Mouse (Mus musculus) midbrain, embryonic 15.5 days (tissue): ENCODE data around the gene Igtp. TPM values are rescaled to one million over a fixed set of nuclear protein-coding genes. Genes with fewer than 3 reads are reported as not detected.
"Not testable (repeated sequence)": the region's sequence is repeated elsewhere in the genome, so short reads cannot be mapped to it uniquely, and the experiment has no call there.

Experiments
- ATAC-seq: fragments of 200-750 bp; cut with Nextera tagmentation; replicated peaks from 2 replicates; pipeline ENCODE4 v1.8.0; 2017; ENCODE audit warnings: moderate TSS enrichment
- H3K27ac ChIP-seq: fragments of 300-500 bp; sonication (generic); 2 replicates; pipeline ENCODE4 v1.5.1; 2015; ENCODE audit warnings: mild to moderate bottlenecking, inconsistent platforms
- H3K27me3 ChIP-seq: fragments of 300-500 bp; sonication (generic); replicated peaks from 2 replicates; pipeline ENCODE4 v1.6.1; 2015; ENCODE audit warnings: inconsistent platforms
- H3K36me3 ChIP-seq: fragments of 300-500 bp; sonication (generic); replicated peaks from 2 replicates; pipeline ENCODE4 v1.6.1; 2015; ENCODE audit warnings: inconsistent platforms
- H3K4me1 ChIP-seq: fragments of 300-500 bp; sonication (generic); 2 replicates; pipeline ENCODE4 v1.6.1; 2015; ENCODE audit warnings: inconsistent platforms
- H3K4me2 ChIP-seq: fragments of 300-500 bp; sonication (generic); 2 replicates; pipeline ENCODE4 v1.6.1; 2015; ENCODE audit warnings: inconsistent platforms, mild to moderate bottlenecking, moderate library complexity
- H3K4me3 ChIP-seq: fragments of 300-500 bp; sonication (generic); 2 replicates; pipeline ENCODE4 v1.5.1; 2015; ENCODE audit warnings: mild to moderate bottlenecking, inconsistent platforms
- H3K9ac ChIP-seq: fragments of 300-500 bp; sonication (generic); 2 replicates; pipeline ENCODE4 v1.6.1; 2015; ENCODE audit warnings: mild to moderate bottlenecking, inconsistent platforms
- H3K9me3 ChIP-seq: fragments of 300-500 bp; sonication (generic); 2 replicates; pipeline ENCODE4 v1.6.1; 2016; ENCODE audit warnings: inconsistent platforms
- WGBS: fragments of 180-500 bp; shearing (Covaris S2); methylation state at CpG from one replicate; pipeline ENCODE4 v1.1.7; 2015; ENCODE audit warnings: mixed read lengths; 5-methylcytosine and 5-hydroxymethylcytosine counted together
- polyA plus RNA-seq: library from polyadenylated mRNA; unstranded; fragments of >200 nt; fragmentation: Nextera tagmentation; extraction: Ambion mirVana; gene quantifications from 2 replicates; pipeline ENCODE4 v1.2.1, GENCODE M21; 2015

Igtp gene
- polyA plus RNA-seq = 1.3 and 1.9 TPM in 2 replicates

DNA sequence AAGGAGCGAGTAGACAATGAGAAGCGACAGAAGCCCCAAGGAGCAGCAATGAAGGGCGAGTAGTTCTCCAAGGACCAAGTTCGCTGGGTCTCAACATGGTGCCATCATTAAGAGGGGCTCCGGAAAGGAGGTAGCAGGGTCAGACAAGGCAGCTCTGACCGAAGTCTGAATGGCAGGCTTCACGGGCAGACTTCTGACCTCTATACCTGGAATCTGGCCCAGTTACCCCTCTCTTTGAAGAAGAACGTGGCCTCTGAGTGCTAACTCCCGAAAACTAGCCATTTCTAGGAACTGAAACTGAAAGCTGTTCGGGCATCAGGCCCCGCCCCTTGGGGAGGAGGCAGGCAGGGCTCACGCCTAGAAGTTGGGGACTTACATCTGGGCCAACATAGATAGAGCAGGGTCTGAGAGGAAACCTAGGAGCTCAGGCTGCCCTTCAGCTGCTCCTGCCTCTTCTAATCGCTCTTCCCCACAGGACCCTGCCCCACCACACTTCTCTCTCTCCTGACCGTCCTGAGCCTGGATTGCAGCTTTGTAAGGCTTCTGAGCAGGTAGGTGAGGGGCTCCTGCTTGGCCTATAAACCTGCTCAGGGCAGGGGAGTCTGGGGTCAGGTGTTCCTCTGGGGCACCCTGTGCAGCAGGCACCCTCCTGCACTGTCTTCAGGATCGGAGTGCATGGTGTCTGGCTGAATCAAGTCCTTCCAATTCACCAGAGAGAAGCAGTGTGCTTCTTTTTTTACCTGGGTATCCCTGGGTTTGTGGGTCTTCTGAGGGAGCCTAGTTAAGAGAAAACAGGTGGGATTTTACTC, at the start of gene Igtp, which contains the start of gene Irgm2:
Igtp (plus strand) TSS at position 328 of the 809 bp plus-strand sequence.
Irgm2 (plus strand) TSS at position 390 of the 809 bp plus-strand sequence.
- Histone ChIP-seq H3K4me2 (peak within 1 kb of the TSS; percentile 54), H3K9ac (0 out of 2 replicates have a peak within 1 kb of the TSS, but pooled peaks have one; percentile 12), H3K4me3 (peak within 1 kb of the TSS; percentile 38)
- not testable (repeated sequence) for H3K9me3 ChIP-seq, H3K36me3 ChIP-seq, ATAC-seq, H3K27me3 ChIP-seq, H3K27ac ChIP-seq, H3K4me1 ChIP-seq
- 11% methylated on average over 15 of the region's 15 CpGs for WGBS

GRCm38 (mm10) chr11:58155458-58155857, 43.9 kb upstream of the Igtp start:
- Histone ChIP-seq H3K27ac (no peak overlapping the region), H3K4me1 (no peaks in the 10 kb centered on the region), H3K9ac (no peak overlapping the region), H3K27me3 (no peaks in the 10 kb centered on the region), H3K4me3 (no peak overlapping the region), H3K36me3 (peaks cover 47% of the 10 kb centered on the region), H3K4me2 (no peak overlapping the region), H3K9me3 (no peaks in the 10 kb centered on the region)
- 95% methylated on average over 9 of the region's 9 CpGs for WGBS
- ATAC-seq = no peak

DNA sequence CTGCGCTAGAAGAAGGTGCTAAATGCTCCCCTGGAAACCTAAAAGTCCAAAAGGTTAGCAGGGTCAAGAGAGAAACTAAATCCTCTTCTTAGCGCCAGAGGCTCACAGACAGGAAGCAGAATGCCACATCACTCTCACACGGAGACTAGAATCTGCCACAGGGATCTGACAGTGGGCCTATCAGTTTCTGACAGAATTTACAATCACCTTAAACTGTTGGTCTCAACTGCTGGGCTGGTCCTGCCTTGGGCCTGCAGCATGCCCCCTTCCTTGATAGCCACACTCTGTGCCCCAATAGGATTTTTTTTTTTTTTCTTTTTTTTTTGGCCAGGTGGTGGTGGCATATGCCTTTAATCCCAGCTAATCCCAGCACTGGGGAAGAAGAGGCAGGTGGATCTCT, 42.5 kb upstream of the Igtp start:
- Histone ChIP-seq H3K4me1 (no peaks in the 10 kb centered on the region), H3K27ac (no peak overlapping the region), H3K4me2 (no peak overlapping the region), H3K27me3 (no peaks in the 10 kb centered on the region), H3K9ac (no peak overlapping the region), H3K36me3 (peaks cover 40% of the 10 kb centered on the region), H3K4me3 (no peak overlapping the region), H3K9me3 (no peaks in the 10 kb centered on the region)
- WGBS = 92% methylated on average over 3 of the region's 3 CpGs
- ATAC-seq = no peak

DNA sequence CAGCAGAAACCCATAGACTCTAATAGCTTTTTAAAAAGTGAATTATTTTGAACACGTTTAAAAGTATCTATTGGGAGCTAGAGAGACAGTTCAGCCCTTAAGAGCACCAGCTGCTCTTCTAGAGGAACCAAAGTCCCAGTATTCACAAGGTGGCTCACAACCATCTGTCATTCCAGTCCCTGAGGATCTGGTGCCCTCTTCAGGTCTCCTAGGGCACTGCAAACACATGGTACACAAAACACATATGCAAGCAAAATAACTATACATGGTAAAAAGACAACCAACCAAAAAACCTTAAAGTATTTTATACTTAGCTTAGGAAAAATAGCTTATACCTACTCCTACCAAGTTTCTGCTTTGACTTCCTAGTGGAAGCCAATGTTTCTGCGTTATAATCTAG, 34.3 kb upstream of the Igtp start:
- Histone ChIP-seq H3K4me1 (peaks cover 9% of the 10 kb centered on the region), H3K36me3 (peaks cover 26% of the 10 kb centered on the region), H3K4me3 (no peak overlapping the region), H3K4me2 (no peak overlapping the region), H3K9ac (no peak overlapping the region), H3K27ac (no peak overlapping the region), H3K27me3 (no peaks in the 10 kb centered on the region), H3K9me3 (no peaks in the 10 kb centered on the region)
- 92% methylated on average over 2 of the region's 2 CpGs for WGBS
- ATAC-seq = no peak

GRCm38 (mm10) chr11:58167822-58168166, 31.6 kb upstream of the Igtp start:
- H3K9me3 ChIP-seq = no peaks in the 10 kb centered on the region
- H3K4me1 ChIP-seq = peaks cover 21% of the 10 kb centered on the region
- peak overlapping the region; percentile 87 for H3K4me3 ChIP-seq
- H3K27me3 ChIP-seq = no peaks in the 10 kb centered on the region
- H3K4me2 ChIP-seq = peak overlapping the region; percentile 67
- no peak for ATAC-seq
- WGBS = under 1% methylated on average over 8 of the region's 8 CpGs
- H3K36me3 ChIP-seq = peaks cover 16% of the 10 kb centered on the region
- H3K9ac ChIP-seq = peak overlapping the region; percentile 73
- H3K27ac ChIP-seq = peak overlapping the region; percentile 73

- 1% methylated on average over 71 of the region's 71 CpGs for WGBS
- peak within 1 kb of the TSS; percentile 87 for H3K4me3 ChIP-seq
- H3K9me3 ChIP-seq = no peaks in the 10 kb centered on the region
- H3K36me3 ChIP-seq = peaks cover 16% of the 10 kb centered on the region
- H3K27me3 ChIP-seq = no peaks in the 10 kb centered on the region
- H3K9ac ChIP-seq = peak within 1 kb of the TSS; percentile 73
- H3K4me2 ChIP-seq = peak within 1 kb of the TSS; percentile 67
- peak within 1 kb of the TSS; percentile 73 for H3K27ac ChIP-seq
- peaks cover 22% of the 10 kb centered on the region for H3K4me1 ChIP-seq
- peak; percentile 83 for ATAC-seq
Observed at GRCm38 (mm10) chr11:58168167-58168915, 31.0 kb upstream of the Igtp start, which contains the start of gene Gemin5. Gene Gemin5, minus strand, starts transcription at chr11:58168539.

- H3K27me3 ChIP-seq = no peaks in the 10 kb centered on the region
- H3K36me3 ChIP-seq = peaks cover 25% of the 10 kb centered on the region
- H3K4me3 ChIP-seq = no peak overlapping the region
- H3K9ac ChIP-seq = no peak overlapping the region
- no peak overlapping the region for H3K27ac ChIP-seq
- peaks cover 22% of the 10 kb centered on the region for H3K4me1 ChIP-seq
- WGBS = 93% methylated on average over 4 of the region's 4 CpGs
- no peaks in the 10 kb centered on the region for H3K9me3 ChIP-seq
- no peak overlapping the region for H3K4me2 ChIP-seq
- no peak for ATAC-seq
Observed at GRCm38 (mm10) chr11:58169666-58170065, 29.7 kb upstream of the Igtp start.

- H3K4me1 ChIP-seq = peaks cover 22% of the 10 kb centered on the region
- peak within 1 kb of the TSS; percentile 79 for H3K27ac ChIP-seq
- peak; percentile 75 for ATAC-seq
- H3K36me3 ChIP-seq = peaks cover 27% of the 10 kb centered on the region
- under 1% methylated on average over 34 of the region's 34 CpGs for WGBS
- peak within 1 kb of the TSS; percentile 63 for H3K4me2 ChIP-seq
- H3K27me3 ChIP-seq = no peaks in the 10 kb centered on the region
- peak within 1 kb of the TSS; percentile 66 for H3K9ac ChIP-seq
- no peaks in the 10 kb centered on the region for H3K9me3 ChIP-seq
- H3K4me3 ChIP-seq = peak within 1 kb of the TSS; percentile 91
Observed at GRCm38 (mm10) chr11:58171459-58172091, 27.8 kb upstream of the Igtp start, which contains the start of gene Mrpl22. Gene Mrpl22, plus strand, starts transcription at chr11:58171661.

DNA sequence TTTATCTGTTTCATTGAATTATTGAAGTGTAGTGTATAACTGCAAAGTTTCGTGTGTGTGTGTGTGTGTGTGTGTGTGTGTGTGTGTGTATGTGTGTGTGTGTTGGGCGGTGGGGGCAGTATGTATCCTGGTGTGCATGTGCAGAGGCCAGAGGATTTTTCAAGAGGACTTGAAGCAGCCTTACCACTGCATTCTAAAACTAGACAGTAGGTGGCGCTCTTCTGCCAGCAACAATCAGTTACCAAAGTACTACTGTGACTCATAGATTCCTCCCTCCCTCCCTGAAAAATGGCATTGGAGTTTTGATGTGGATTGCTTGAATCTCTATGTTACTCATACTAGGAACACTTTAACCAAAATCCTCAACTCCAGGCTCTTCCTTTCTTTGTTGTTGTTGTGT, 19.8 kb upstream of the Igtp start:
- H3K27ac ChIP-seq = no peak overlapping the region
- no peak overlapping the region for H3K4me3 ChIP-seq
- H3K9ac ChIP-seq = no peak overlapping the region
- H3K36me3 ChIP-seq = peaks cover 32% of the 10 kb centered on the region
- H3K27me3 ChIP-seq = no peaks in the 10 kb centered on the region
- ATAC-seq = no peak
- H3K4me1 ChIP-seq = no peaks in the 10 kb centered on the region
- no peak overlapping the region for H3K4me2 ChIP-seq
- 20% methylated on average over 3 of the region's 3 CpGs for WGBS
- H3K9me3 ChIP-seq = no peaks in the 10 kb centered on the region

DNA sequence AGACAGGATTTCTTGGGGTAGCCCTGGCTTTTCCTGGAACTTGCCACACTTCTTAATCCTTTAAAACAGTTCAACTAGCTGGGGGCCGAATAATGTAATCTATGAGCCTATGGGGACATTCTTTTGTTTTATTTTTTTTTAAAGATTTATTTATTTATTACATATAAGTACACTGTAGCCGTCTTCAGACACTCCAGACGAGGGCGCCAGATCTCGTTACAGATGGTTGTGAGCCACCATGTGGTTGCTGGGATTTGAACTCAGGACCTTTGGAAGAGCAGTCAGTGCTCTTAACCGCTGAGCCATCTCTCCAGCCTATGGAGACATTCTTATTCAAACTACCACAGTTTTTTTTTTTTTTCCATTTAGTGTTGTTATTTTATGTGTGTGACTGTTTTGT, 19.4 kb upstream of the Igtp start:
- ATAC-seq, H3K9me3 ChIP-seq, H3K4me1 ChIP-seq, H3K27me3 ChIP-seq, H3K4me3 ChIP-seq, H3K27ac ChIP-seq, H3K9ac ChIP-seq, H3K4me2 ChIP-seq: not testable (repeated sequence)
- 93% methylated on average over 6 of the region's 6 CpGs for WGBS
- H3K36me3 ChIP-seq = peaks cover 32% of the 10 kb centered on the region

DNA sequence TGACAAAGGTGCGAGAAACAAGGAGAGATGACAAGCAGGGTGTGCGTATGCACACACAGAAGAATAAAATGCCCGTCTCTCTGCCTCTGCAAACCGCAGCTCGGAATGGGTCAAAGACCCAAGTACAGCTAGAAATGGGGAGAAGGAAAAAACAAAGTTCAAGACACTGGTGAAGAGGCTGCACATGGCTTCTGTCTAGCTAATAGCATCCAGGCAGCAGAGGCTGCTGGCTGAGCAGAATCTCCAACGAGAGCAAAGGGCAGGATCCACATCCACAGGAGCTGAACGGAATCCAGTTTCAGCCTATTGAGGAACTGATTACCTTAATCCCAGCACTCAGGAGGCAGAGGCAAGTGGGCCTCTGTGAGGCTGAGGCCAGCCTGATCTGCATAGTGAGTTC, 18.6 kb upstream of the Igtp start:
- Histone ChIP-seq H3K27me3 (no peaks in the 10 kb centered on the region), H3K9me3 (no peaks in the 10 kb centered on the region), H3K4me3 (no peak overlapping the region), H3K9ac (no peak overlapping the region), H3K27ac (no peak overlapping the region), H3K4me2 (no peak overlapping the region), H3K36me3 (peaks cover 25% of the 10 kb centered on the region), H3K4me1 (no peaks in the 10 kb centered on the region)
- 89% methylated on average over 7 of the region's 7 CpGs for WGBS
- no peak for ATAC-seq

DNA sequence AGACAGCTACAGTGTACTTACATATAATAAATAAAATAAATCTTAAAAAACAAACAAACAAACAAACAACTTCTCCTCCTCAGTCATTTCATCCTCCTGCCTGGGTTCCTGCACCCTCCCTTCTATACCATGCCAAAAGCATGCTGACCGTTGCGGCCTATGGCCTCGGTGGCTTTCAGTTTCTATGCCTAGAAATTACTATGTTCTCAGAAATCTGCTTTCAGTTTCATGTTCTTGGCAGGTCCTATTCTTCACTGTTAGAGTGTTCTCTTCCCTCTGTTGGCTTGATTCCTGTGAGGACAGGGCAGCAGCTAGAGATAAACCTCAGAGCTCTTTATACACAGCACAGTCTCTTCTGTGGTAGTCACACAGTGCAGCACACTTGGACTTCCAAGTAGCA, 15.8 kb upstream of the Igtp start:
- no peaks in the 10 kb centered on the region for H3K9me3 ChIP-seq
- peaks cover 3% of the 10 kb centered on the region; the same call in 1 of the 2 replicates for H3K36me3 ChIP-seq
- H3K9ac ChIP-seq = no peak overlapping the region
- H3K27ac ChIP-seq = no peak overlapping the region
- no peaks in the 10 kb centered on the region for H3K4me1 ChIP-seq
- H3K4me3 ChIP-seq = no peak overlapping the region
- ATAC-seq = no peak
- H3K27me3 ChIP-seq = no peaks in the 10 kb centered on the region
- WGBS = 93% methylated on average over 3 of the region's 3 CpGs
- H3K4me2 ChIP-seq = no peak overlapping the region
